Mouse (Mus musculus): Measurements from ENCODE around the gene Slc1a1.

Slc1a1 gene

DNA sequence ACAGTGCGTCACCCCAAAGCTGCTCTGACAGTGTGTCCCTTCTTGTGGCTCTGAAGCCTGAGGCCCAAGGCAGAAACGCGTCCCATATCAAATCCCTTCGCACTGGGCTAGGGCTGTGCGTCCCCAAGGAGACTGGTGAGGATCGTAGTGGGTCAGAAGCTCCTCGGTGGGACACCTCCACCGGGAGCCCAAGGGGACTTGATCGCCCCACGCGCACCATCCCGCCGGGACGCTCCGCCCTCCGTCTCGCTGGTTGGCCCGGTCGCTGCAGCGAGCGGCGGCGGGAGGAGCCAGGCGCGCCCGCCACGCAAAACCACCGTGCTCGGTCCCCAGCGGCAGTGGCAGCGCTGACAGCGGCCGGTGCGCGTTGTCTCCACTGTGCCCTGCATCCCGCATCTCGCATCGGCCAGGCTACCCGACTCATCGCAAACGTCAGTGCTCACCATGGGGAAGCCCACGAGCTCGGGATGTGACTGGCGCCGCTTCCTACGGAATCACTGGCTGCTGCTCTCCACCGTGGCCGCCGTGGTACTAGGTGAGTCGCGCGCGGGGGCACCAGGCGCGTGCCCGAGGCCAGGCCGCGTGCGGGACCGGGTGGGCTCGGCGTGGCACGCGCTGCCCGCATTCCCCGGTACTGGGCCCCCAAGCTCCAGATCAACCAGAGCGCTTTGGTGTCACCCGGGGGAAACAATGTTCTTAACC, at the start of gene Slc1a1:
Gene Slc1a1 (plus strand): TSS at position 252 of the 702 bp plus-strand sequence.
- DNase-seq (ENCODE audit: low spot score) = peak; percentile 38

DNA sequence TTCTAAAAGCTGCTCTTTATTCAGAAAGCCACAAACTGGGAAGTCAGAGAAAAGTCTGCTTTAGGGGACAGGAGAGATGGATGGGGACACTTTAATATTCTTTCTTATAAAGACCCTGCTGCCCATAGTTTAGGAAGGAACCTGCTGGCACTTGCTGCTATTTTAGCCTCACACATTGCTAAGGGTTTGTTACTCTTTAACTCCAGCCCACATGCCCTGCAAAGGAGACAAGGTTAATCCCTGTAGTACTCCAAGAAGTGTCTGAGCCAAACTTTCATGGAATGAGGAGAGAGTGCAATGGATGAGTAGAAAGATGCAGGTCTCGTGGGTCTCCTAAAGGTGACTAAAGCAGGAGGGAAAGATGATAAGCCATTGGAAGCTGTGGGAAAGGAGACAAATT, 44.7 kb upstream of the Slc1a1 start:
- no peak for DNase-seq (ENCODE audit: low spot score)

DNA sequence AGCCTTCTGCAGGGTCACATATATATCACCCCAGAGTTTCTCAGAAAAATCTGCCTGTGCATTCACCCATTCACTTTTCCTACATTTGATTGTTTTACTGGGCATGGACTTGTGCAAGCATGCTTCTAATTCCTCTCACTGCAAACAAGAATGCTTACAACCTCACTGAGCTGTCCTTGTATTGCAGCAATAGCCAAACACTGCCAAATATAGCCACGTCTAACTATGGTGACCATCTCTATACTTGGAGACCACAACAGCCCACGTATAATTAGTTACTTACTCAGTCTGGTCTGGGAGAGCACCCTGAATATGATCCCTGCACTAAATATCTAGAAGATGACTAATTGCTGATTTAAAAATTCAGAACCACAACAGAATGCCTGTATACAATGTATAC, 41.5 kb upstream of the Slc1a1 start:
- DNase-seq (ENCODE audit: low spot score) = no peak

DNA sequence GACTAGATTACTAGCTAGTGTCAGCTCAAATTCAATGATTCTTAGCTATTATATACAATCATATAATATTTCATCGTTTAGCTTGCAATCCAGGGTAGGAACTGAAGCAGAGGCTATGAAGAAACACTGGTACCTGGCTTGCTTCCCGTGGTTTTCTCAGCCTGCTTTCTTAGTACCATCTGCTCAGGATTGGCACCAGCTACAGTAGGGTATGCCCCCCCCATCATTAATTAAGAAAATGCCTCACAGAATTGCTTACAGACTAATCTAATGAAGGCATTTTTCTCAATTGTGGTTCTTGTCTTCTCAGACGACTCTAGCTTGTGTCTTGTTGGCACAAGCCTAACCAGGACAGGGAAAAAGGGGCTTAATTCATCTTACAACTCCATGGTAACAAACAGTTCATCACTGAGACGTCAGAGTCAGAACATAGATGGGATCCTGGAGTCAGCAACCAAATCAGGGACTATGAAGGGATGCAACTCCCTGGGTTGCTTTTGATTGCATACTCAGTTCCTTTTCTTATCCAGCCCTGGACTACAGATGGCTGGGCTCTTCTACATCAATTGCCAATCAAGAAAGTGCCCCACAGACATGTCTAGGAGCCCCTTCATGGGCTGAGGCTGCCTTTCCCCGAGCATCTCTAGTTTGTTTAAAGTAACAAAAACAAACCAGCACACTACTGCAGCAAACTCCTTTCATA, 38.6 kb upstream of the Slc1a1 start:
- DNase-seq (ENCODE audit: low spot score) = no peak

DNA sequence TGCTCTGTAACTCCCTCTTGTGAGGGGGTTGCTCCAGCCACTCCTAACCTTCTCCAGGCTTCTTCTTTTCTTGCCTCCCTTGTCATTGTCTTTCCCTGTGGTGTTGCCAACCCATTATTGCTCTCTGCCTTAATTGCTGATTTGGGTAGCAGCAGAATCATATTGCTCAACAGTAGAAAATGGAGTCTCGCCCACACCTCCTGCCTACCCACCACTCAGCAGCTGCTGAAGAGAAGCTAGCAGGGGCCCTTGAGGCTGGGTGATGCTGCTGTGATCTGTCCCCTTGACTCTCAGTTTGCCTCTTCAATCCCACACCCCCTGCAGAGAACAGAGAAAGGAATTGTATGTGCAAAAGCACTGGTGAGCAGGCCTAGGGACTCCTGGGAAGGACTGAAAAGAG, 37.9 kb upstream of the Slc1a1 start:
- peak; percentile 24 for DNase-seq (ENCODE audit: low spot score)

DNA sequence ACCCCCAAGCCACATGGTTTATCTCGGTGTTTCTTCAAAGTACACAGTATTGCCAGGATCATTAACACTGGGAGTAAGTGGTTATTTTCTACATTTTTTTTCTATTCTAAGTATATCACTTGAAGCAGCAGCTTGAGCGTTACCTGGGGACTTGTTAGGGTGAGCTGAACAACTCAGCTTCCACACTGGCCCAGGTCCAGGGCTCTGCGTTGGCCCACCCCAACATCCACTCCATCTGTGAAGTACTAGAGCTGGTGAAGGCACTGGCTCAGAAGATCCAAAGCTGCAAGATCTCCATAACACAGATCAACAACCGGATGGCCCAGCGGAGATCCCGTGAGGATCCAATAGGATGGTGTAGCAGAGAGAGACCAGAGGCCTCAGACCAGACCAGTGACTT, 37.2 kb upstream of the Slc1a1 start:
- no peak for DNase-seq (ENCODE audit: low spot score)

- DNase-seq (ENCODE audit: low spot score) = no peak
Measured at GRCm38 (mm10) chr19:28800448-28800847, 34.4 kb upstream of the Slc1a1 start.

GRCm38 (mm10) chr19:28806276-28806675, 28.6 kb upstream of the Slc1a1 start:
- no peak for DNase-seq (ENCODE audit: low spot score)

- no peak for DNase-seq (ENCODE audit: low spot score)
Measured at GRCm38 (mm10) chr19:28806821-28807496, 27.9 kb upstream of the Slc1a1 start.

DNA sequence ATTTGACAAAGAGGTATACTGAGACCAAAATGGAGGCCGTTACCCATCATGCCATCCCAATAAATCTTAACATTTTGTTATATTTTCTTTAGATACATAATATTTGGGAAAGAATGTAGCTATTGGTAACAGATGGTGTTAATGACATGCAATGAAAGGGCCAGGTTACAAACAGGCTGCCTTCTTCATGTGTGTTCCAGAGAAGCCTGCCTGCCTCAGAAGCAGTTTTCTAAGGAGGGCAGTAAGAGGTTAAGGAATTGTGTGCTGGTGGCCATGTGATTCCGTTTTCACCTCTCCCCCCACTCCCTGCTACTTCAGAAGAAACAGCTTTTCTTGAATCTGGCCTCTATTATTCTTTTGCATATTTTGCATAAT, 27.4 kb upstream of the Slc1a1 start:
- DNase-seq (ENCODE audit: low spot score) = no peak

DNA sequence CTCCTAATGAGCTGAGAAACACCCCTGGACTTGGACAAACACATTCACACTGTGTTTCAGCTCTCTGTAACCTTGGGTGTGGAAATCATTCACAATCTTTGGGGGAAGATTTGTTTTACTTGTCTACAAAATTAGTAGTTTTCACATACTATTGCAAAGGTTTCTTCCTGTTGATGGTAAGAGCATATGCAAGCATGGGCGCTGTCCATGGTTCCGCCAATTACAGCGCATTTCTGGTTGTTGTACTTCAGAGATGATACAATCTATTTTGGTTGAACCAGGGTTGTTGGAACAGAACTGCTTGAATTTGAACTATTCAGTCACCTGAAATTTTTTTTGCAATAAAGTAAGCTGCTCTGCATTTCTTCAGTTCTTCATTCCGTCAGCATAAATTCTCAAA, 16.6 kb upstream of the Slc1a1 start:
- DNase-seq (ENCODE audit: low spot score) = no peak

DNA sequence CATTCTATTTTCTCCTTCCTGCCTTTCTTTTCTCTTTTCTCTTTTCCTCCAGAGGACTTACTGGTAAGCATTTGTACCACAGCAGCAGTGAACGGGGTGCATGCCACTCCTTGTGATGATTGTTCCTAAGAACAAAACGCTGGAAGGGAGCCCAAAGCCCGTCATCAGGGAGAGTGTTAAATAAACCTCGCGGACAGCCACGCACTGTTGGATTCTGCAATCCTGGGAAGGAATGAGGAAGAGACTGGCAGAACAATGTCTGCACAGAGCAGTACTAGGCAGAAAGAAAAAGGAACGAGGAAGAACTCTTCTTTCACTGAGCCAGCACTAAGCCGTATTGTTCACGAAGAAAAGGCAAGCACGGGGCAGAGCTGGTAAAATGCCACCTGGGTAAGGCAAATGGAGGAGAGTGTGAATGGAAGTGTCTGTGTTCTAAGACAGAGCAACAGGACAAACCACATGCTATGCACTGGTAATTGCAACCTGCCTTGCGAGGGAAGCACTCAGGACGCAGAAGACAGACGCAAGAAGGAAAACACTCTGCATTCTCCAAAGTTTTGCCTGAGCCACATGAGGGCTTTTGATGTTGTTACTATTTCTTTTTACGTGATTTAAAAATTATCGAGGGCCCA, 7.0 kb upstream of the Slc1a1 start:
- no peak for DNase-seq (ENCODE audit: low spot score)

DNA sequence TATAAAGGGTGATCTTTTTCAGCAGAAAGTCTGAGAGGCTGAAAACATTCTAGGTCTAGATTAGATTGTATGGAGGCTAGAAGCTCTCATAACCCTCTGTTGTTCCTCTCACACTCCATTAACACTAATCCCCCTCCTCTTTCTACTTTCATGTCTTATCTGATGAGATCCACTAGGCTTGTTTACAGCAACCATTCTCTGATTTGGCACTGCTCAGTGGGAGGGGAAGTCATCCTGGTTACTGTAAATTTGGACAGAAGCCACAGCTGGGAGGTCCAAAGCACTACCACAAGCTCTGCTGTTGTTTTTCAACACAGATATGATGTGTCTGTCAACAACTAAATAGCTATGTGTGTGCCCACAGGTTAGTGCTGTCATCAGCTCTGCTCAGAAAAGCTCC, 3.5 kb upstream of the Slc1a1 start:
- no peak for DNase-seq (ENCODE audit: low spot score)

GRCm38 (mm10) chr19:28832605-28833004, 2.2 kb upstream of the Slc1a1 start:
- no peak for DNase-seq (ENCODE audit: low spot score)

- no peak for DNase-seq (ENCODE audit: low spot score)
Measured at GRCm38 (mm10) chr19:28834388-28834787, 461 bp upstream of the Slc1a1 start.

- no peak for DNase-seq (ENCODE audit: low spot score)
Measured at GRCm38 (mm10) chr19:28835500-28835864, 633 bp downstream of the Slc1a1 start.

GRCm38 (mm10) chr19:28836116-28836515, 1.3 kb downstream of the Slc1a1 start:
- DNase-seq (ENCODE audit: low spot score) = no peak

GRCm38 (mm10) chr19:28836651-28837410, 2.0 kb downstream of the Slc1a1 start:
- no peak for DNase-seq (ENCODE audit: low spot score)

- DNase-seq (ENCODE audit: low spot score) = no peak
Measured at GRCm38 (mm10) chr19:28838796-28839195, 3.9 kb downstream of the Slc1a1 start.

DNA sequence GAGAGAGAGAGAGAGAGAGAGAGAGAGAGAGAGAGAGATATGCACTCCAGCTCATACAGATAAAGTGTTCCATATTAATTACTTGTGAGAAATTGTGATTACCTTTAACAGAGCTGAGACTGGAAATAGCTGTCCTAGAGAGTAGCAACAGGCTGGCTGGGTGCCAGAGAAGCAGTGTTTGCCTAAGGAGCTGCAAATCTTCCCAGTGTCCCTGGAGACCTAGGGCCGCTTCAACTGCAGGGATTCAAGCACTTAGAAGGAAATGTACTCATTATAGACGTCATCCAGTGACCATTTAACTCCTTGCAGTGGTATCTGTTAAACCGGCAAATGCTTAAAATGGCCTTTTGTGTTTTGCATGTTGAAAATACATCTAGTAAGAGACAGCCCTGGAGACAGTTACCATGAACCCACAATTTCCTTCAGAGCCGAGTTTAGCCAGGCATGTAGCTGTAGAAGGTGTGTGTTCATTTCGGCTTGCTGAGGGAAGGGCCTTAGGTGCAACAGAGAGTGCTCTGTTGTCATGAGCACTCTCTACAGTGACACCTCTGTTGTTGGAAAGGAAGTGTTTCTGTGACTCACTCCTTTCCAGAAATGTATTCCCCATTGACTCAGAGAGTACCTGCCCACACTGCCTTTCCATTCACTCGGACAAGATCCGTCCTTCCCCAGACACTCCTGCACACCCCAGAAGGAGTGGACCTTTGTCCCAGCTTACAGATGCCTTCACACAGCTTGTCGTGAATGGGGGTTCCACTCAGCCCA, 10.3 kb downstream of the Slc1a1 start:
- no peak for DNase-seq (ENCODE audit: low spot score)

DNA sequence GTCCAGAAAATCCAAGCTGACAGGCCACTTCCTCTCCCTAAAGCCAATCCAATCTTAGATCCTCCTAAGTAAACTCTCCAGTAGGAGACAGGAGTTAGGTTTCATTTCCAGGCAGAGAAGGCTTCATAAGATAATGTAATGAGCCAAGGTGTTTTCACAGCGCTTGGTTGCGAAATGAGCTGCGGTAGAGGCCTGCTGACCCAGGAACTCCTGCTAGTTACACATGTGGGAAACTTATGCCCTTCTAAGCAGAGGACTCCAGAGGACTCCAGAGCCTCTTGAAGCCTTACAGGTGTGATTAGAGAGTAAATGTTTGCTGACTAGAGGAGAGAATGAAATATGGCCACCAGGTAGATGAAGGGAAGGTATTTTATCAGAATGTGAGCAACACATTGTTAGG, 15.7 kb downstream of the Slc1a1 start:
- DNase-seq (ENCODE audit: low spot score) = no peak
